Mouse (Mus musculus): ENCODE measurements at regions not wholly inside any gene's neighbourhood (a gene's known extent, or its start where the extent isn't known, plus 50 kb on each side); places are given as distances from the start of the nearest gene placed in this dataset.

DNA sequence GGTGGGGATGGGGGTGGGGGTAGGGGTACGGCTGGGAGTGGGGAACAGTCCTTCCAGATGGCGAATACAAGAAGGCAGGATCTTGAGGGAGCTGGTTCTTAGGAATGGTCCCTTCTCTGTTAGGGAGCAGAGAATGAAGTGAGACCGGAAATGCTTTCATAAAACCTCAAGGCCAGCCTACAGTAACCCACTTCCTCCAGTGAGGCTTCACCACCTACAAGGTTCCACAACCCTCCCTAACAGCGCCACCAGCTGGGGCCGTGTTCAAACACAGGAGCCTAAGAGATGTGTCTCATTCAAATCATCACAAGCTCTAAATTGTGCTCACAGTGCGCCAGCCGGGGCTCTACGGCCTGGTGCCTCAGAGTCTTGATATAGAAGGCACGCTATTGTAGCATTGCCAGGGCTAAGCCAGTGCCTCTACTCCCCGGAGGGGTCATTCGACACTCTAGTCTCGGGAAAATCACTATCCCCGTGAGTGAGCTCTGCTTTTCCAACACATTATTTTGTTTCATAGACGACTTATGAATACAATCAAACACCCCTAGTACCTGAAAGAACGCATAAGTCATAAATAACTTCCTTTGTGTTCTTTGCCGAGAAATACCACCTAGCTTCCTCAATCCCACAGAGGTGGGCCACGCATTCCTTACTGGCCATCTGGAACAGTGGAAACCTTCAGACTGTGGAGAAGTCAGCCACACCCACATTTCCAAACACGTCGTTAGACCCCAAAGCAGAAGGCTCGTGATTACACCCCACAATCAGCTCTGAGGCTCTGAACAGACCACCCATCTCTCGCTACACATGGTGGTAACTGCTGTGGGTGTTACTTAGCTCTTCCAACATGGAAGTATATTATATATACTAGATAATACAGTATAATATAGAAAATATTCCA lies 209.3 kb upstream of the Tgfbr2 start:
- H3K4me1 ChIP-seq (ENCODE audit: control insufficient read depth, insufficient read depth, low read length): peaks cover 4% of the 10 kb centered on the region; the same call in 1 of the 2 replicates
- no peak overlapping the region for H3K4me3 ChIP-seq (ENCODE audit: insufficient read depth, low read depth, low read length)
- TF ChIP-seq CTCF (IDR thresholded peaks at IDR 0.05; ENCODE audit: low read depth, low read length) (peak; percentile 58), POLR2A (IDR thresholded peaks at IDR 0.05; ENCODE audit: extremely low read depth, insufficient read depth, low read length) (no peak)
- 78% methylated on average over 21 of the region's 21 CpGs for WGBS
- peak; percentile 26 for DNase-seq (ENCODE audit: extremely low read depth, low read depth, low spot score)
- no peak overlapping the region for H3K27ac ChIP-seq (replicated peaks; ENCODE audit: insufficient read depth, low read depth, low read length)
- no peaks in the 10 kb centered on the region for H3K79me2 ChIP-seq (ENCODE audit: control insufficient read depth, insufficient read depth, low read length)
- H3K9ac ChIP-seq (ENCODE audit: low read depth, low read length): no peak overlapping the region
- H3K36me3 ChIP-seq (ENCODE audit: control insufficient read depth, insufficient read depth, low read length): no peaks in the 10 kb centered on the region
- H3K27me3 ChIP-seq (ENCODE audit: control insufficient read depth, insufficient read depth, low read length): no peaks in the 10 kb centered on the region

- Histone ChIP-seq H3K4me3 (ENCODE audit: insufficient read depth, low read depth, low read length) (no peak overlapping the region), H3K27me3 (ENCODE audit: control insufficient read depth, insufficient read depth, low read length) (no peaks in the 10 kb centered on the region), H3K27ac (replicated peaks; ENCODE audit: insufficient read depth, low read depth, low read length) (no peak overlapping the region), H3K36me3 (ENCODE audit: control insufficient read depth, insufficient read depth, low read length) (no peaks in the 10 kb centered on the region), H3K4me1 (ENCODE audit: control insufficient read depth, insufficient read depth, low read length) (no peaks in the 10 kb centered on the region), H3K9ac (ENCODE audit: low read depth, low read length) (no peak overlapping the region), H3K79me2 (ENCODE audit: control insufficient read depth, insufficient read depth, low read length) (no peaks in the 10 kb centered on the region)
- TF ChIP-seq CTCF (IDR thresholded peaks at IDR 0.05; ENCODE audit: low read depth, low read length) (no peak), POLR2A (IDR thresholded peaks at IDR 0.05; ENCODE audit: extremely low read depth, insufficient read depth, low read length) (no peak)
- 70% methylated on average over 18 of the region's 18 CpGs for WGBS
- no peak for DNase-seq (ENCODE audit: extremely low read depth, low read depth, low spot score)
Observed at GRCm38 (mm10) chr9:116383411-116384101, 208.4 kb upstream of the Tgfbr2 start.

DNA sequence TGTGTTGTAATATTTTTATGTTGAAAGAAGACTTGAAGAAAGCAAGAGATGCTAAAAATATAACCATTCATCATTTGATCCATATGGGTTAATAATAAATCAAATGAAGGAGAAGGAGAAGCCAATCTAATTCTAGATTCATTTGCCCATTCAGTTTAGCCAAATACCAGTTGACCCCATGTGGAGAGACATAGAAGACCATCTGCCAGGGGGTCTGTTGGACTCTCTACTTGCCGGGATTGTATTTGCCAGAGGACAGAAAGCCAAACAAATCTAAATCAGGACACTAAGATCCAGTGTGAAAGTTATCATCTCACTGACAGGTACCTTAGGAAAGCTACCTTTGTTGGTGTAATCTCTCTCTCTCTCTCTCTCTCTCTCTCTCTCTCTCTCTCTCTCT lies 202.5 kb upstream of the Tgfbr2 start:
- no peak for DNase-seq (ENCODE audit: extremely low read depth, low read depth, low spot score)
- H3K4me3 ChIP-seq (ENCODE audit: insufficient read depth, low read depth, low read length): no peak overlapping the region
- no peak overlapping the region for H3K9ac ChIP-seq (ENCODE audit: low read depth, low read length)
- no peaks in the 10 kb centered on the region for H3K27me3 ChIP-seq (ENCODE audit: control insufficient read depth, insufficient read depth, low read length)
- no peaks in the 10 kb centered on the region for H3K4me1 ChIP-seq (ENCODE audit: control insufficient read depth, insufficient read depth, low read length)
- 55% methylated on average over 1 of the region's 1 CpGs for WGBS
- TF ChIP-seq POLR2A (IDR thresholded peaks at IDR 0.05; ENCODE audit: extremely low read depth, insufficient read depth, low read length) (no peak), CTCF (IDR thresholded peaks at IDR 0.05; ENCODE audit: low read depth, low read length) (no peak)
- H3K27ac ChIP-seq (replicated peaks; ENCODE audit: insufficient read depth, low read depth, low read length): no peak overlapping the region
- no peaks in the 10 kb centered on the region for H3K36me3 ChIP-seq (ENCODE audit: control insufficient read depth, insufficient read depth, low read length)
- no peaks in the 10 kb centered on the region for H3K79me2 ChIP-seq (ENCODE audit: control insufficient read depth, insufficient read depth, low read length)

GRCm38 (mm10) chr9:116375658-116376357 lies 200.6 kb upstream of the Tgfbr2 start:
- no peaks in the 10 kb centered on the region for H3K4me1 ChIP-seq (ENCODE audit: control insufficient read depth, insufficient read depth, low read length)
- TF ChIP-seq CTCF (IDR thresholded peaks at IDR 0.05; ENCODE audit: low read depth, low read length) (no peak), POLR2A (IDR thresholded peaks at IDR 0.05; ENCODE audit: extremely low read depth, insufficient read depth, low read length) (no peak)
- no peak overlapping the region for H3K4me3 ChIP-seq (ENCODE audit: insufficient read depth, low read depth, low read length)
- 71% methylated on average over 12 of the region's 12 CpGs for WGBS
- no peaks in the 10 kb centered on the region for H3K36me3 ChIP-seq (ENCODE audit: control insufficient read depth, insufficient read depth, low read length)
- H3K27ac ChIP-seq (replicated peaks; ENCODE audit: insufficient read depth, low read depth, low read length): no peak overlapping the region
- H3K9ac ChIP-seq (ENCODE audit: low read depth, low read length): no peak overlapping the region
- no peaks in the 10 kb centered on the region for H3K79me2 ChIP-seq (ENCODE audit: control insufficient read depth, insufficient read depth, low read length)
- peak; percentile 25 for DNase-seq (ENCODE audit: extremely low read depth, low read depth, low spot score)
- no peaks in the 10 kb centered on the region for H3K27me3 ChIP-seq (ENCODE audit: control insufficient read depth, insufficient read depth, low read length)

DNA sequence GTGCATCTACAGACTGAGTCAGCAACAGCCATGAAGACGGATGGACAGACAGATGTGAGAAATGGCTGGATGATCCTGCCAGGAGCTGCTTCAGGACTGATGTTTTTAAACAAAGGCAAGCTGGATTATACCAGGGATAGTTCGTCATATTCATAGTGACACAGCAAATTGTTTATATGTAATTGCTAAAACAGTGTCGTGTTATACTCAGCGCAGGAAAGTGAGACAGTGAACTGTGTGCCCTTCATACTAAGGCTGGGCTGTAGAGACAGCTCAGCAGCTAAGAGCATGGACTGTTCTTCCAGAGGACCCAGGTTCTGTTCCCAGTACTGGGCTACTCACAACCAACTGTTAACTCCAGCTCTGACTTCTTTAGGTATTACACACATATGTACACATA lies 199.2 kb upstream of the Tgfbr2 start:
- 91% methylated on average over 4 of the region's 4 CpGs for WGBS
- no peak for DNase-seq (ENCODE audit: extremely low read depth, low read depth, low spot score)
- no peak overlapping the region for H3K4me3 ChIP-seq (ENCODE audit: insufficient read depth, low read depth, low read length)
- H3K27me3 ChIP-seq (ENCODE audit: control insufficient read depth, insufficient read depth, low read length): no peaks in the 10 kb centered on the region
- no peak overlapping the region for H3K9ac ChIP-seq (ENCODE audit: low read depth, low read length)
- H3K36me3 ChIP-seq (ENCODE audit: control insufficient read depth, insufficient read depth, low read length): no peaks in the 10 kb centered on the region
- TF ChIP-seq POLR2A (IDR thresholded peaks at IDR 0.05; ENCODE audit: extremely low read depth, insufficient read depth, low read length) (no peak), CTCF (IDR thresholded peaks at IDR 0.05; ENCODE audit: low read depth, low read length) (no peak)
- H3K4me1 ChIP-seq (ENCODE audit: control insufficient read depth, insufficient read depth, low read length): no peaks in the 10 kb centered on the region
- no peak overlapping the region for H3K27ac ChIP-seq (replicated peaks; ENCODE audit: insufficient read depth, low read depth, low read length)
- no peaks in the 10 kb centered on the region for H3K79me2 ChIP-seq (ENCODE audit: control insufficient read depth, insufficient read depth, low read length)
